Mouse (Mus musculus): ENCODE results near the gene Grxcr1. TPM values are rescaled to one million over a fixed set of nuclear protein-coding genes. Genes with fewer than 3 reads are reported as not detected.

The Grxcr1 gene
- total RNA-seq, 2 experiments from 2014 or later = not detected

Other genes with a start within 250 kb of the Grxcr1 start
- 10 to 100 TPM; 17.2 to 19.6 TPM for gene Atp8a1, start 184.4 kb upstream of the Grxcr1 start, total RNA-seq (2021)
- gene Gm5108, start 90.2 kb upstream of the Grxcr1 start, total RNA-seq (2021) = not detected
- not detected for gene Gm21905, start 85.4 kb upstream of the Grxcr1 start, total RNA-seq (2021)